Mouse (Mus musculus) bone marrow, adult 2 months (tissue): ENCODE measurements around the gene Vgll4. TPM values are rescaled to one million over a fixed set of nuclear protein-coding genes. Genes with fewer than 3 reads are reported as not detected.
A peak's percentile ranks its signal among the peaks of the same experiment; 100 is the strongest.
"Not testable (repeated sequence)": the region's sequence is repeated elsewhere in the genome, so short reads cannot be mapped to it uniquely, and the experiment has no call there.

Experiments
- H3K27ac ChIP-seq: fragments of 200-500 bp; 2 replicates; pipeline ENCODE4 v1.5.1; 2012; ENCODE audit warnings: low read depth, mild to moderate bottlenecking, control low read depth, inconsistent platforms, low read length; ENCODE audit not compliant: control insufficient read depth, poor library complexity, insufficient read depth
- H3K4me1 ChIP-seq: fragments of 200-500 bp; 2 replicates; pipeline ENCODE4 v1.6.1; 2011; ENCODE audit warnings: low read length; ENCODE audit not compliant: control insufficient read depth, insufficient read depth
- H3K4me3 ChIP-seq: fragments of 200-500 bp; replicated peaks from 2 replicates; pipeline ENCODE3; 2011; ENCODE audit warnings: mild to moderate bottlenecking, low read depth, low read length, control low read depth; ENCODE audit not compliant: control insufficient read depth
- CTCF ChIP-seq: fragments of 200-500 bp; IDR thresholded peaks from 2 replicates; pipeline ENCODE4 v1.5.1; 2011; ENCODE audit warnings: low read length, control low read depth; ENCODE audit not compliant: control insufficient read depth, insufficient read depth
- POLR2A ChIP-seq: fragments of 200-500 bp; IDR thresholded peaks from 2 replicates; pipeline ENCODE4 v1.6.1; 2011; ENCODE audit warnings: low read depth, mild to moderate bottlenecking, control low read depth, low read length, borderline replicate concordance; ENCODE audit not compliant: control insufficient read depth
- WGBS: fragments of 180-500 bp; shearing (Covaris S2); methylation state at CpG from one replicate; pipeline ENCODE4 v1.1.7; 2018; 5-methylcytosine and 5-hydroxymethylcytosine counted together
- polyA plus RNA-seq: library from polyadenylated mRNA; stranded (reverse); fragments of >200 nt; gene quantifications from 2 replicates; pipeline ENCODE4 v1.2.4, GENCODE M21; 2011; ENCODE audit warnings: low replicate concordance; ENCODE audit not compliant: missing spikeins, insufficient read depth, insufficient read length

Gene Vgll4
- polyA plus RNA-seq, 1 experiment, result 9.9 TPM

- WGBS, result 11% methylated on average over 20 of the region's 20 CpGs
- Histone ChIP-seq H3K27ac (peak overlapping the region; percentile 87), H3K4me1 (peaks cover 21% of the 10 kb centered on the region), H3K4me3 (peak overlapping the region; percentile 45)
- TF ChIP-seq CTCF (peak; percentile 26; the same call in 1 of the 2 replicates), POLR2A (peak; percentile 33; the same call in 1 of the 2 replicates)
Observed at GRCm38 (mm10) chr6:114893427-114894209, 76.2 kb downstream of the Vgll4 start.

GRCm38 (mm10) chr6:114892363-114892762, 77.4 kb downstream of the Vgll4 start:
- 25% methylated on average over 6 of the region's 6 CpGs for WGBS
- TF ChIP-seq CTCF (no peak), POLR2A (no peak)
- Histone ChIP-seq H3K27ac (no peak overlapping the region), H3K4me3 (no peak overlapping the region), H3K4me1 (peaks cover 20% of the 10 kb centered on the region)

- H3K27ac ChIP-seq, result no peak overlapping the region
- 35% methylated on average over 12 of the region's 12 CpGs for WGBS
Observed at GRCm38 (mm10) chr6:114891771-114892170, 78.0 kb downstream of the Vgll4 start.

GRCm38 (mm10) chr6:114891272-114891671, 78.5 kb downstream of the Vgll4 start:
- 86% methylated on average over 12 of the region's 12 CpGs for WGBS

More at GRCm38 (mm10) chr6:114891771-114892170, 78.0 kb downstream of the Vgll4 start:
- TF ChIP-seq POLR2A (no peak), CTCF (no peak)
- Histone ChIP-seq H3K4me1 (peaks cover 20% of the 10 kb centered on the region), H3K4me3 (no peak overlapping the region)

GRCm38 (mm10) chr6:114890411-114891115, 79.2 kb downstream of the Vgll4 start:
- no peak overlapping the region for H3K4me3 ChIP-seq
- peak overlapping the region; percentile 66 for H3K27ac ChIP-seq
- peaks cover 23% of the 10 kb centered on the region for H3K4me1 ChIP-seq
- 39% methylated on average over 19 of the region's 19 CpGs for WGBS
- TF ChIP-seq POLR2A (no peak), CTCF (no peak)

More at GRCm38 (mm10) chr6:114891272-114891671, 78.5 kb downstream of the Vgll4 start:
- H3K4me3 ChIP-seq, result no peak overlapping the region
- H3K27ac ChIP-seq, result peak overlapping the region; percentile 40
- H3K4me1 ChIP-seq, result peaks cover 20% of the 10 kb centered on the region
- TF ChIP-seq POLR2A (no peak), CTCF (no peak)

GRCm38 (mm10) chr6:114889971-114890370, 79.8 kb downstream of the Vgll4 start:
- not testable (repeated sequence) for H3K4me3 ChIP-seq, H3K27ac ChIP-seq
- peaks cover 19% of the 10 kb centered on the region for H3K4me1 ChIP-seq
- 41% methylated on average over 3 of the region's 3 CpGs for WGBS

GRCm38 (mm10) chr6:114888922-114889321, 80.9 kb downstream of the Vgll4 start:
- H3K4me1 ChIP-seq, result peaks cover 12% of the 10 kb centered on the region
- 92% methylated on average over 13 of the region's 13 CpGs for WGBS
- TF ChIP-seq CTCF, result no peak
- TF ChIP-seq POLR2A, result no peak
- no peak overlapping the region for H3K27ac ChIP-seq
- H3K4me3 ChIP-seq, result no peak overlapping the region

GRCm38 (mm10) chr6:114886504-114887361, 83.1 kb downstream of the Vgll4 start:
- H3K4me3 ChIP-seq, result no peak overlapping the region
- 68% methylated on average over 11 of the region's 11 CpGs for WGBS
- peaks cover 8% of the 10 kb centered on the region for H3K4me1 ChIP-seq
- TF ChIP-seq POLR2A (no peak), CTCF (no peak)
- H3K27ac ChIP-seq, result no peak overlapping the region
